Mouse (Mus musculus): ENCODE measurements around the gene Fhl3. TPM values are rescaled to one million over a fixed set of nuclear protein-coding genes. Genes with fewer than 3 reads are reported as not detected.
A peak's percentile ranks its signal among the peaks of the same experiment; 100 is the strongest.

Gene Fhl3
- polyA plus RNA-seq, 1 experiment from 2014 or later = 11.6 TPM

GRCm38 (mm10) chr4:124751300-124752250 is 51.1 kb downstream of the Fhl3 start:
- DNase-seq (ENCODE audit: low spot score) = peak; percentile 97
- no peaks in the 10 kb centered on the region for H3K36me3 ChIP-seq (ENCODE audit: control insufficient read depth, insufficient read depth, low read length)
- ATAC-seq (ENCODE audit: insufficient number of reproducible peaks, low FRiP score, low TSS enrichment, low read depth) = peak; percentile 99
- H3K9ac ChIP-seq (ENCODE audit: low read length) = peak overlapping the region; percentile 64
- no peaks in the 10 kb centered on the region for H3K9me3 ChIP-seq (ENCODE audit: control insufficient read depth, low read length)
- peak overlapping the region; percentile 57 for H3K4me2 ChIP-seq (ENCODE audit: low read depth, severe bottlenecking)
- no peaks in the 10 kb centered on the region for H3K27me3 ChIP-seq (ENCODE audit: control insufficient read depth, insufficient read depth, low read length)
- H3K27ac ChIP-seq (replicated peaks; ENCODE audit: low read depth, low read length) = no peak overlapping the region
- H3K4me3 ChIP-seq (ENCODE audit: low read depth, low read length) = peak overlapping the region; percentile 62
- peaks cover 4% of the 10 kb centered on the region; the same call in 1 of the 2 replicates for H3K4me1 ChIP-seq (ENCODE audit: control insufficient read depth, insufficient read depth, low read length)
- WGBS = under 1% methylated on average over 75 of the region's 75 CpGs

GRCm38 (mm10) chr4:124752281-124753199 is 52.0 kb downstream of the Fhl3 start:
- no peaks in the 10 kb centered on the region for H3K9me3 ChIP-seq (ENCODE audit: control insufficient read depth, low read length)
- ATAC-seq (ENCODE audit: insufficient number of reproducible peaks, low FRiP score, low TSS enrichment, low read depth) = no peak
- no peak overlapping the region for H3K9ac ChIP-seq (ENCODE audit: low read length)
- peaks cover 4% of the 10 kb centered on the region; the same call in 1 of the 2 replicates for H3K4me1 ChIP-seq (ENCODE audit: control insufficient read depth, insufficient read depth, low read length)
- WGBS = 18% methylated on average over 15 of the region's 15 CpGs
- H3K4me2 ChIP-seq (ENCODE audit: low read depth, severe bottlenecking) = peak overlapping the region; percentile 57
- H3K36me3 ChIP-seq (ENCODE audit: control insufficient read depth, insufficient read depth, low read length) = no peaks in the 10 kb centered on the region
- no peak for DNase-seq (ENCODE audit: low spot score)
- H3K4me3 ChIP-seq (ENCODE audit: low read depth, low read length) = peak overlapping the region; percentile 62
- no peaks in the 10 kb centered on the region for H3K27me3 ChIP-seq (ENCODE audit: control insufficient read depth, insufficient read depth, low read length)
- H3K27ac ChIP-seq (replicated peaks; ENCODE audit: low read depth, low read length) = no peak overlapping the region

GRCm38 (mm10) chr4:124755526-124755925 is 55.0 kb downstream of the Fhl3 start:
- ATAC-seq (ENCODE audit: insufficient number of reproducible peaks, low FRiP score, low TSS enrichment, low read depth) (no peak), DNase-seq (ENCODE audit: low spot score) (no peak)
- H3K4me2 ChIP-seq (ENCODE audit: low read depth, severe bottlenecking) = no peak overlapping the region
- WGBS = 85% methylated on average over 7 of the region's 7 CpGs
- H3K9me3 ChIP-seq (ENCODE audit: control insufficient read depth, low read length) = no peaks in the 10 kb centered on the region
- no peak overlapping the region for H3K9ac ChIP-seq (ENCODE audit: low read length)
- H3K27me3 ChIP-seq (ENCODE audit: control insufficient read depth, insufficient read depth, low read length) = no peaks in the 10 kb centered on the region
- H3K27ac ChIP-seq (replicated peaks; ENCODE audit: low read depth, low read length) = no peak overlapping the region
- H3K4me1 ChIP-seq (ENCODE audit: control insufficient read depth, insufficient read depth, low read length) = peaks cover 4% of the 10 kb centered on the region; the same call in 1 of the 2 replicates
- H3K4me3 ChIP-seq (ENCODE audit: low read depth, low read length) = no peak overlapping the region
- no peaks in the 10 kb centered on the region for H3K36me3 ChIP-seq (ENCODE audit: control insufficient read depth, insufficient read depth, low read length)

MicroRNAs within 50 kb of the gene (microRNA counts, 519-probe panel; counts per million panel counts)
- microRNA mmu-miR-697 (not detected), microRNA mmu-miR-698 (not detected)

Small RNAs within 50 kb of the gene (microRNA-seq; reads per million reads assigned to microRNA genes)
- gene Gm24721 (not detected), gene Mir697 (not detected), gene Mir698 (not detected)

Other genes with a start within 250 kb of the Fhl3 start
- gene 3100002H09Rik, start 89.9 kb upstream of the Fhl3 start, polyA plus RNA-seq (2014; fragmentation: Nextera tagmentation; extraction: Ambion mirVana) = not detected in 2 replicates
- 0.27 and 0.60 TPM in 2 replicates for gene Pou3f1, start 43.9 kb upstream of the Fhl3 start, polyA plus RNA-seq (2014; fragmentation: Nextera tagmentation; extraction: Ambion mirVana)
- gene Utp11, start 7.1 kb upstream of the Fhl3 start, polyA plus RNA-seq (2014; fragmentation: Nextera tagmentation; extraction: Ambion mirVana) = 78.9 TPM in 2 replicates
- gene Sf3a3, start 14.1 kb downstream of the Fhl3 start, polyA plus RNA-seq (2014; fragmentation: Nextera tagmentation; extraction: Ambion mirVana) = 250 and 252 TPM in 2 replicates
- gene Inpp5b, start 41.1 kb downstream of the Fhl3 start, polyA plus RNA-seq (2014; fragmentation: Nextera tagmentation; extraction: Ambion mirVana) = 22.3 and 26.1 TPM in 2 replicates
- gene Mtf1, start 101.4 kb downstream of the Fhl3 start, polyA plus RNA-seq (2014; fragmentation: Nextera tagmentation; extraction: Ambion mirVana) = 14.1 TPM in 2 replicates
- 46.8 and 47.3 TPM in 2 replicates for gene Yrdc, start 150.0 kb downstream of the Fhl3 start, polyA plus RNA-seq (2014; fragmentation: Nextera tagmentation; extraction: Ambion mirVana)
- 46.6 and 47.5 TPM in 2 replicates for gene 1110065P20Rik, start 150.5 kb downstream of the Fhl3 start, polyA plus RNA-seq (2014; fragmentation: Nextera tagmentation; extraction: Ambion mirVana)
- 0.43 and 0.81 TPM in 2 replicates for gene Maneal, start 161.5 kb downstream of the Fhl3 start, polyA plus RNA-seq (2014; fragmentation: Nextera tagmentation; extraction: Ambion mirVana)
- 0.10 and 0.17 TPM in 2 replicates for gene Epha10, start 180.2 kb downstream of the Fhl3 start, polyA plus RNA-seq (2014; fragmentation: Nextera tagmentation; extraction: Ambion mirVana)
- 4.9 and 5.1 TPM in 2 replicates for gene 9930104L06Rik, start 236.3 kb downstream of the Fhl3 start, polyA plus RNA-seq (2014; fragmentation: Nextera tagmentation; extraction: Ambion mirVana)
- 210 and 223 TPM in 2 replicates for gene Cdca8, start 238.6 kb downstream of the Fhl3 start, polyA plus RNA-seq (2014; fragmentation: Nextera tagmentation; extraction: Ambion mirVana)